Mouse (Mus musculus) adrenal gland (tissue): ENCODE results near the gene Tmem232.
"Not testable (repeated sequence)": the region's sequence is repeated elsewhere in the genome, so short reads cannot be mapped to it uniquely, and the experiment has no call there.

ENCODE experiments used
- intact Hi-C: fragments of 180-260 bp; cut with DNase I; formaldehyde crosslinking; loops from one replicate; pipeline ENCODE4 v1.15.1; 2025
- long read RNA-seq, 2 experiments: library from polyadenylated mRNA; unstranded; transcript quantifications; one replicate each; pipeline ENCODE4 v2.0.0; 2020; ENCODE audit warnings: borderline replicate concordance in 1 of 2; ENCODE audit not compliant: insufficient replicate concordance in 1 of 2

Tmem232 gene
- long read RNA-seq, experiment 1 = 0 reads
- long read RNA-seq, experiment 2 = 0 reads

- intact Hi-C loops = no loop called here
These were observed at the start of gene Tmem232 for GRCm38 (mm10) chr17:65540441-65541272. Tmem232 (minus strand) TSS chr17:65540782.

- intact Hi-C loops = no loop called here
These were observed 46.3 kb upstream of the Tmem232 start for GRCm38 (mm10) chr17:65586892-65587291.

DNA sequence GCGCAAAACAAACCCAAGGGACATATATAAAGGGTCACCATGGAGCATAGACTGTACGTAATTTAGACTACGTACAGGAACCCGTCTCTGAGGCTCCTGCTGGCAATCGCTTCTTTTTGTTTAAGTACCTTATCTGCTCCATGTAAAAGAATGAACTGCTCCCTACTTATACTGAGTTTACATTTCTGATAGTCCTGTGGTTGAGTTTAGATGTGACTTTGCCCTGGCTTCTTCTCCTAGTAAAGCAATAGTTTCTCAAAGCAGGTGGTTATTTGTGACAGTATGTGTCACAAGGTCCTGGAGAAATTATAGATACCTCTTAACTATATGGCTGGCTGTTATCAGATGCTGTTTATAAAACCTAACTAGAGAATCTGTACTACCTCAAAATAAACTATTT is 40.9 kb upstream of the Tmem232 start:
- intact Hi-C loops = no loop called here

DNA sequence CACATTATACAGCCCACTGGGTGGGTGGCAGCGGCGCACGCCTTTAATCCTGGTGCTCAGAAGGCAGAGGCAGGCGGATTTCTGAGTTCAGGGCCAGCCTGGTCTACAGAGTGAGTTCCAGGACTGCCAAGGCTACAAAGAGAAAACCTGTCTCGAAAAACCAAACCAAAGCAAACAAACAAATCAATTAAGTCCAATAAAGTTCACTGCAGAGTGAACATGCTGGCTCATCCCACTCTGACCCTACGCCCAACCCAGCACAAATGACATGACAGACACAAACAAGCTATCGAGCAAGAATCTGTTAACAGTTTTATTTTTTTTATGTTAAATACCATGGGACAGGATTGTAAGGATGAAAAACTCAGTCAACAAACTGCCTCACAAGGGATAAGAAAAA is 39.2 kb upstream of the Tmem232 start:
- intact Hi-C loops = no loop called here

DNA sequence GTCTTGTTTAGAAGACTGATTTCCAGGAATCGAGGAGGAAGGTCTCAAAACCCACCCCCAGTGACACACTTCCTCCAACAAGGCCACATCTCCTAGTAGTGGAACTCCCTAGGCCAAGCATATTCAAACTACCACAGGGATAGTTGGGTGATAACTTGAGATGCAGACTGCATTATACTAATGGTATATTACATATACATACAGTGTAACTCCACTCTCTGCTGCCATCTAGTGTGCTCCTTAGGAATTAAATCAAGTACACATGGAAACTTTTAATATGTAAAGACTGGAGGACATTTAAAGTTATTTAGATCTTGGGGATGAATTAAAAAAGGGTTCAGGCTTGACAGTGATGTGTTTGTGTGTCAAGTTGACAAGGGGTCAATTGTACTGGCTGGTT is 34.8 kb upstream of the Tmem232 start:
- intact Hi-C loops = no loop called here

- intact Hi-C loops = no loop called here
These were observed 34.3 kb upstream of the Tmem232 start for GRCm38 (mm10) chr17:65574850-65575249.

DNA sequence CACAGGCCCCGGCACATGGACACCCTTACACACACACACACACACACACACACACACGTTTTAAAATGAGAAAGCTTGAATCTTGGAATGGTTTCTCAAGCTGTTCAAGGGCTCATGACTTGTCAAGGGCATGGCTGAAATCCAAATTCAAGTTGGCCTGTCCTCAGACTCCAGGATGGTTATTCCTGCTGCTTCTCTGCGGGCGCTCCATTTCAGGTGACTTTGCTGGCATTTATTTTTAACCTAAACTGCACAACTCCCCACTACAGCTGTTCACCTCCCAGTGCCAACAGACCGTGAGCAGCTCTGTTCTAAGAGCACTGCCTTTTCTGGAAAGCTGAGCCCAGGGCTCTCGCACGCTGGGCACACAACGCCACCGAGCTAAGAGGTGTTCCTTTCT is 31.3 kb upstream of the Tmem232 start:
- intact Hi-C loops = no loop called here

DNA sequence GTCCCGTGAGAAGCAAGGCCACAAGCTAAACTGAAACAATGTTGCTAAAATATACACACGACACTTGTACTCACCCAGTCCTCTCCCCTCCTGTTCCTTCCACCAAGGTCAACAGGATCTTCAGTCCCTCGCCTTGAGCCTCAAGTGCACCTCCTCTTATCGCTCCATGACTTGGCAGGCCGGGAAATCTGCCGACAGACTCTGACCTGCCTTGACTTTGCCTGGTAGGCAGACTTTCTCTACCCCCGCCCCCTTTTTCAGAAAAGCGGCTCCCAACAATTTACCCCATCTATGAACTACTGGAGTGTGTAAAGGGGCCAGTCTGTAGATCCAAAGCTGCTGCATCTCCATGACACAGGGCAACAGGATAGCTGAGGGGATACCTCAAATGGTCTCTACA is 30.9 kb upstream of the Tmem232 start:
- intact Hi-C loops = no loop called here

DNA sequence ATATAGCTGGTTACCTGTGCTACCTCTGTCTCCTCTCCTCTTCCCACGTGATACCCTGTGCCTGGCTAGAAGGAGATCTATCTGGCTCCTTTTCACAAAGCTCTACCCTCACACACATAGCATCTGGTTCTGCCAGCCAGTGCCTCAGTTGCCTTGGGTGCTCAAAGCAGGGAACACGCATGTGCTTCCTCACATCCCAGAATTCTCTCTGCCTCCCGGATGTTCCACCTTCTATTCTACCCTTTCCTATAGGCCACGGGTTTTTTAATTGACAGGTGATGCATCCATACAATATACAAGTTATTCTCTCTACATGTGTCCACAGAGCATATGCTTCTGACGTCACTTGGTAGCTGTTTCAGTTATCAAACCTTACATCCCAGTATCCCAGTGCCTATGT is 23.6 kb upstream of the Tmem232 start:
- intact Hi-C loops = loop anchor here (10.0 kb wide), 1 partner anchor 669 kb away; no protein-coding TSS in a partner anchor

GRCm38 (mm10) chr17:65563345-65563744 is 22.8 kb upstream of the Tmem232 start:
- intact Hi-C loops = loop anchor here (10.0 kb wide), 1 partner anchor 669 kb away; no protein-coding TSS in a partner anchor

GRCm38 (mm10) chr17:65562761-65563160 is 22.2 kb upstream of the Tmem232 start:
- intact Hi-C loops = loop anchor here (10.0 kb wide), 1 partner anchor 668 kb away; no protein-coding TSS in a partner anchor

DNA sequence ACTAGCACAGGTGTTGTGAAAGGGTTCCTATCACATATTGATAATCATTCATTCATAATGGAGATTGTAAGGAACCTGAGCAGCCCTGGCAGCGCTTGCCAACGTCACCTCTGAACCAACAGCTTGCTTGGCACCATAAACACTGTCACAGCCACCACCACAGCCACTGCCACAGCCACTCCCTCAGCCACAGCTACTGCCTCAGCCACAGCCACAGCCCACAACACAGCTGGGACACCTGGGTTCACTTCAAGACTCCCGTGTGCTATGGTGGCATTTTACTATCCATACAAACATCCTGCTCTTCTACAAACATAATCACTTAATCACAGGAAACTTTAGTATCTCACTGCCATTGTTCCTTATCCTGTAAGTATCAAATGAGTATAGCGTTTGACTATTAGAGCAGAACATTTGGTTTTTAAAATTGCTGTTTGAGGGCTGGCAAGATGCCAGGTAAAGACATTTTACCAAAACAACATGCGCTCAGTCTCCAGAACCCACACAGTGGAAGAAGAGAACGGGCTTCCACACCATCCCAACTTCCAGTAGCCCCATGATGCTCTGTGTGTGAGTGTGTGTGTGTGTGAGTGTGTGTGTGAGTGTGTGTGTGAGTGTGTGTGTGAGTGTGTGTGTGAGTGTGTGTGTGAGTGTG is 20.9 kb upstream of the Tmem232 start:
- intact Hi-C loops = loop anchor here (10.0 kb wide), 1 partner anchor 667 kb away; no protein-coding TSS in a partner anchor

- intact Hi-C loops = no loop called here
These were observed 18.7 kb upstream of the Tmem232 start for GRCm38 (mm10) chr17:65559273-65559672.

- intact Hi-C loops = no loop called here
These were observed 18.2 kb upstream of the Tmem232 start for GRCm38 (mm10) chr17:65558788-65559187.

- intact Hi-C loops = no loop called here
These were observed 17.6 kb upstream of the Tmem232 start for GRCm38 (mm10) chr17:65558217-65558616.

- intact Hi-C loops = no loop called here
These were observed 16.6 kb upstream of the Tmem232 start for GRCm38 (mm10) chr17:65557212-65557611.

GRCm38 (mm10) chr17:65556798-65557197 is 16.2 kb upstream of the Tmem232 start:
- intact Hi-C loops = no loop called here

- intact Hi-C loops = no loop called here
These were observed 11.9 kb upstream of the Tmem232 start for GRCm38 (mm10) chr17:65552426-65552997.

DNA sequence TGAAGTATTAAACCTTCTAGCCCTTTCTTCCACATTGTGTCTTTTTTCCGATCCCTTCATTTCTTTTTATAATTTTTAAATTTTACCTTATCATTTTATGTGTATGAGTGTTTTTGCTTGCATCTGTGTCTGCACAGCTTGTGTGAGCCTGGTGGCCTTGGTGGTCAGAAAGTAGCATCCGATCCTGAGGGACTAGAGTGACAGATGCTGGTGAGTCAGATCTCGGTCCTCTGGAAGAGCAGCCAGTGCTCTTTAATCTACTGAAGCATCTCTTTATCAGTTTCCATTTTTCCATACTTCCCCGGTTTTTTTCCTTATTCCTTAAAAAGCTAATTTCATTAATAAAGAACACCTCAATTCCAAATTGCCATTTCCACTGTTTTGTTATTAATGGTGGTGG is 9.8 kb upstream of the Tmem232 start:
- intact Hi-C loops = no loop called here

DNA sequence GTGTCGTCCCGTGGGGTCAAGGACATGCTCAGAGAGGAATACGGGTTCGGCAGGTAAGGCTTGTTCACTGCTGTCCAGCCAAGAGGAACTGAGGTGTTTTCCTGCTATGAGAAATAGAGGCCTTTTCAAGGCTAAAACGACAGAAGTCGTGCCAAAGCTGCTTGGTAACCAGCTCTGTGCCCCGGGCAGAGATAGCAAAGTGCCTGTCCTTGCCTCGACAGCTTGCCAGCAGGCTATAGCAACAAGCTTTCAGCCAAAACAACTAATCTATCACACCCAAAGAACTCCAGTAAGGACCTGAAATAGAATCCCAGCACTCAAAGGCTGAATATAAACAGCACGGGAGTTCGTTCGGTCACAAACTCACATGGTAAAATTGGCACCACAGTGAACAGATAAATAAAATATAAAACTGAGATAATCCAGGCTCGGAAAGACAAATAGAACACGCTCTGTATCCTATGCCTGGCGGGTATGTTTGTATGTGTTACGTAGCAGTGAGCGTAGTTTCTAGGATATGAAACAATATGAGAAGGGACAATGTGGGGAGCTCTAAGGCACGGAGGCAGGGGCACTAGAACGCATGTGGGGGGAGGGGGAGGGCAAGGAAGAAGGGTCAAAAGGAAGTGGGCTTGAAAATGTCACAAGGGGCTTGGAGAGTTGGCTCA is 8.2 kb upstream of the Tmem232 start:
- intact Hi-C loops = no loop called here

- intact Hi-C loops = not testable (repeated sequence)
These were observed 5.6 kb upstream of the Tmem232 start for GRCm38 (mm10) chr17:65546221-65546620.

DNA sequence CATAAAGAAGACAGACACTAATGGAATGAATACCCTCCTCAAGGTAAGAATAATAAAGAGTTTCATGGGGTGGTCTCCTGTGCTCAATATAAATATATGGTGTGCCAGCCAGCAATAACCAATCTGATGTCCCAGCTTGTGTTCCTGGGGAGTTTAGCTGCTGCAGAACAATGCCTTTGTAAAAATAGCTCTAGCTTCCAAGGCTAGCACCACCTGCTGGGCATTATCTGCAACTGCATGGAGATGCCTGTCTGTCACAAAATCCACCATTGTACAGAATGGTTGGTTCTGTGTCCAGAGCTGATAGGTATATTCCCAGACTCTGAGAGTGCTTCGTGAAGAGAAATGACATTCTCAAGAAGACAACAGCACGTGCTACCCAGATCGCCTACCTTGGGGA is 4.4 kb downstream of the Tmem232 start:
- intact Hi-C loops = no loop called here
